Comparison of ENCODE assay signal across 20 mouse cellular contexts in genomic region chr15:77874807-77875206, GRCm38 (mm10). TPM values are rescaled to one million over a fixed set of nuclear protein-coding genes. Genes with fewer than 3 reads are reported as not detected.
DNase-seq lines count a peak whose midpoint lies in the region; ATAC-seq lines count a peak whose summit lies in the region.
"Had no signal": no experiment of that assay in that cellular context is flagged by ENCODE, and none has a peak within 500 bp of the region (broad histone marks: within the 10 kb centered on the region; RNA-seq: fewer than 3 reads in every experiment).

No protein-coding gene starts in this region.

- no peak overlapping the region for H3K4me3 ChIP-seq in kidney, embryonic 14.5 days (ENCODE audit: low read length)
- no peak overlapping the region for H3K4me3 ChIP-seq in midbrain, embryonic 10.5 days
- no peak overlapping the region for H3K4me3 ChIP-seq in midbrain, embryonic 15.5 days
- H3K4me3 ChIP-seq in midbrain, embryonic 16.5 days (ENCODE audit: low read depth, low read length) = no peak overlapping the region
- H3K4me3 ChIP-seq: embryonic facial prominence, embryonic 12.5 days; forebrain, embryonic 12.5 days; liver, embryonic 13.5 days; neural tube, embryonic 15.5 days had no signal

- H3K4me1 ChIP-seq in kidney, embryonic 14.5 days (ENCODE audit: control insufficient read depth, insufficient read depth, low read length) = no peaks in the 10 kb centered on the region
- peaks cover 11% of the 10 kb centered on the region for H3K4me1 ChIP-seq in midbrain, embryonic 10.5 days
- H3K4me1 ChIP-seq in midbrain, embryonic 15.5 days = no peaks in the 10 kb centered on the region
- H3K4me1 ChIP-seq in midbrain, embryonic 16.5 days (ENCODE audit: control insufficient read depth, insufficient read depth, low read length) = no peaks in the 10 kb centered on the region
- H3K4me1 ChIP-seq: embryonic facial prominence, embryonic 12.5 days; forebrain, embryonic 12.5 days; neural tube, embryonic 15.5 days had no signal

- no peak for ATAC-seq in kidney, embryonic 14.5 days (ENCODE audit: low FRiP score, low TSS enrichment)
- no peak for ATAC-seq in midbrain, embryonic 15.5 days (replicated peaks)
- peak; percentile 98 for ATAC-seq in megakaryocyte, adult 5-6 weeks (ENCODE audit: poor library complexity, severe bottlenecking)
- ATAC-seq in midbrain, embryonic 16.5 days = no peak
- ATAC-seq: intestine, postnatal 0 days; Patski had no signal

- H3K4me2 ChIP-seq in kidney, embryonic 14.5 days (replicated peaks; ENCODE audit: low read depth, low read length) = no peak overlapping the region
- no peak overlapping the region for H3K4me2 ChIP-seq in midbrain, embryonic 15.5 days
- H3K4me2 ChIP-seq in midbrain, embryonic 16.5 days (ENCODE audit: low read length) = no peak overlapping the region
- H3K4me2 ChIP-seq: embryonic facial prominence, embryonic 12.5 days; forebrain, embryonic 12.5 days; heart, embryonic 11.5 days; liver, embryonic 13.5 days; neural tube, embryonic 15.5 days had no signal

- H3K36me3 ChIP-seq in kidney, embryonic 14.5 days (ENCODE audit: control insufficient read depth, insufficient read depth, low read length) = no peaks in the 10 kb centered on the region
- H3K36me3 ChIP-seq in midbrain, embryonic 10.5 days = no peaks in the 10 kb centered on the region
- no peaks in the 10 kb centered on the region for H3K36me3 ChIP-seq in midbrain, embryonic 15.5 days (replicated peaks)
- H3K36me3 ChIP-seq in midbrain, embryonic 16.5 days (ENCODE audit: control insufficient read depth, insufficient read depth, low read length) = no peaks in the 10 kb centered on the region
- H3K36me3 ChIP-seq: embryonic facial prominence, embryonic 12.5 days; forebrain, embryonic 12.5 days; liver, embryonic 13.5 days; neural tube, embryonic 15.5 days had no signal

- no peak overlapping the region for H3K27ac ChIP-seq in kidney, embryonic 14.5 days (ENCODE audit: low read depth, low read length)
- 0 out of 2 replicates have a peak overlapping the region, but pooled peaks have one; percentile 9 for H3K27ac ChIP-seq in midbrain, embryonic 10.5 days (replicated peaks)
- H3K27ac ChIP-seq in midbrain, embryonic 15.5 days = no peak overlapping the region
- H3K27ac ChIP-seq in midbrain, embryonic 16.5 days (ENCODE audit: low read length) = no peak overlapping the region
- H3K27ac ChIP-seq: embryonic facial prominence, embryonic 12.5 days; forebrain, embryonic 12.5 days; liver, embryonic 13.5 days; neural tube, embryonic 15.5 days had no signal

- no peaks in the 10 kb centered on the region for H3K27me3 ChIP-seq in kidney, embryonic 14.5 days (ENCODE audit: control insufficient read depth, insufficient read depth, low read length)
- H3K27me3 ChIP-seq in midbrain, embryonic 10.5 days (ENCODE audit: low read depth, poor library complexity, severe bottlenecking) = no peaks in the 10 kb centered on the region
- no peaks in the 10 kb centered on the region for H3K27me3 ChIP-seq in midbrain, embryonic 15.5 days (replicated peaks)
- no peaks in the 10 kb centered on the region for H3K27me3 ChIP-seq in midbrain, embryonic 16.5 days (ENCODE audit: control insufficient read depth, insufficient read depth, low read depth, low read length)
- H3K27me3 ChIP-seq: embryonic facial prominence, embryonic 12.5 days; forebrain, embryonic 12.5 days; megakaryocyte, embryonic 14.5 days; neural tube, embryonic 15.5 days; Patski had no signal

- 90% methylated on average over 9 of the region's 9 CpGs for WGBS in kidney, embryonic 14.5 days
- WGBS in midbrain, embryonic 10.5 days = 89% methylated on average over 9 of the region's 9 CpGs
- 87% methylated on average over 9 of the region's 9 CpGs for WGBS in midbrain, embryonic 15.5 days
- WGBS in midbrain, embryonic 16.5 days = 91% methylated on average over 9 of the region's 9 CpGs

- H3K9me3 ChIP-seq in kidney, embryonic 14.5 days (ENCODE audit: control insufficient read depth, low read length) = no peaks in the 10 kb centered on the region
- no peaks in the 10 kb centered on the region for H3K9me3 ChIP-seq in midbrain, embryonic 10.5 days (replicated peaks)
- no peaks in the 10 kb centered on the region for H3K9me3 ChIP-seq in midbrain, embryonic 15.5 days
- H3K9me3 ChIP-seq in midbrain, embryonic 16.5 days (replicated peaks; ENCODE audit: control insufficient read depth, low read length, poor library complexity, severe bottlenecking) = no peaks in the 10 kb centered on the region
- H3K9me3 ChIP-seq: embryonic facial prominence, embryonic 12.5 days; forebrain, embryonic 12.5 days; liver, embryonic 13.5 days; megakaryocyte, embryonic 14.5 days; neural tube, embryonic 15.5 days had no signal

- DNase-seq in kidney, postnatal 4 days = no peak
- DNase-seq in midbrain, embryonic 10.5 days (ENCODE audit: low spot score) = no peak
- DNase-seq in left cerebral cortex, adult 18-20 months (ENCODE audit: low spot score in 2 of 2) = no peak
- DNase-seq in right cerebral cortex, postnatal 10 days (ENCODE audit: low spot score in 2 of 2) = no peak
- DNase-seq: cerebellum, adult 11-12 months; cerebellum, postnatal 10 days; gastrocnemius, postnatal 36 days; liver, embryonic 13.5 days; midbrain, embryonic 14.5 days had no signal

- H3K9ac ChIP-seq in kidney, embryonic 14.5 days (ENCODE audit: low read depth, low read length) = 0 out of 2 replicates have a peak overlapping the region, but pooled peaks have one; percentile 12
- H3K9ac ChIP-seq in midbrain, embryonic 15.5 days = no peak overlapping the region
- no peak overlapping the region for H3K9ac ChIP-seq in midbrain, embryonic 16.5 days (ENCODE audit: low read depth, low read length)
- H3K9ac ChIP-seq: embryonic facial prominence, embryonic 12.5 days; forebrain, embryonic 12.5 days; liver, embryonic 13.5 days; neural tube, embryonic 15.5 days had no signal

RNA-seq across cellular contexts. Expression of gene Myh9, which starts 32.8 kb away (rescaled TPM):
- 43.8 and 72.3 TPM in 2 replicates for polyA plus RNA-seq in kidney, embryonic 14.5 days (2014; fragmentation: Nextera tagmentation; extraction: Ambion mirVana)
- 29.0 and 29.4 TPM in 2 replicates for polyA plus RNA-seq in midbrain, embryonic 10.5 days (2016; fragmentation: Nextera tagmentation; extraction: Ambion mirVana)
- polyA plus RNA-seq in midbrain, embryonic 15.5 days (2015; fragmentation: Nextera tagmentation; extraction: Ambion mirVana) = 11.9 and 14.2 TPM in 2 replicates
- 464 and 549 TPM in 2 replicates for total RNA-seq in megakaryocyte, adult 5-6 weeks (2015)
- total RNA-seq in megakaryocyte, adult 5-6 weeks (2017) = 759 and 878 TPM in 2 replicates
- 10 to 100 TPM; 74.4 to 78.9 TPM for total RNA-seq in left cerebral cortex, adult 18-20 months (2021)
- 9.5 and 11.2 TPM in 2 replicates for polyA plus RNA-seq in midbrain, embryonic 16.5 days (2015; fragmentation: Nextera tagmentation; extraction: Ambion mirVana)

RNA-seq across cellular contexts. Expression of gene Txn2, which starts 54.0 kb away (rescaled TPM):
- 269 and 294 TPM in 2 replicates for polyA plus RNA-seq in kidney, embryonic 14.5 days (2014; fragmentation: Nextera tagmentation; extraction: Ambion mirVana)
- 285 and 291 TPM in 2 replicates for polyA plus RNA-seq in midbrain, embryonic 10.5 days (2016; fragmentation: Nextera tagmentation; extraction: Ambion mirVana)
- polyA plus RNA-seq in midbrain, embryonic 15.5 days (2015; fragmentation: Nextera tagmentation; extraction: Ambion mirVana) = 203 and 229 TPM in 2 replicates
- total RNA-seq in megakaryocyte, adult 5-6 weeks (2015) = 162 and 187 TPM in 2 replicates
- total RNA-seq in megakaryocyte, adult 5-6 weeks (2017) = 23.2 and 39.4 TPM in 2 replicates
- 100 to 1,000 TPM; 145 TPM for total RNA-seq in left cerebral cortex, adult 18-20 months (2021)
- 187 and 190 TPM in 2 replicates for polyA plus RNA-seq in midbrain, embryonic 16.5 days (2015; fragmentation: Nextera tagmentation; extraction: Ambion mirVana)
